Mouse (Mus musculus) adrenal gland, adult (tissue): Measurements from ENCODE around the gene Fmo3.

Source experiments
- DNase-seq, 2 experiments: peaks; one replicate each; pipeline ENCODE4 v3.0.0; 2022 to 2023; ENCODE audit warnings: low spot score in 1 of 2; ENCODE audit not compliant: inconsistent age in 2 of 2

Fmo3 gene

DNA sequence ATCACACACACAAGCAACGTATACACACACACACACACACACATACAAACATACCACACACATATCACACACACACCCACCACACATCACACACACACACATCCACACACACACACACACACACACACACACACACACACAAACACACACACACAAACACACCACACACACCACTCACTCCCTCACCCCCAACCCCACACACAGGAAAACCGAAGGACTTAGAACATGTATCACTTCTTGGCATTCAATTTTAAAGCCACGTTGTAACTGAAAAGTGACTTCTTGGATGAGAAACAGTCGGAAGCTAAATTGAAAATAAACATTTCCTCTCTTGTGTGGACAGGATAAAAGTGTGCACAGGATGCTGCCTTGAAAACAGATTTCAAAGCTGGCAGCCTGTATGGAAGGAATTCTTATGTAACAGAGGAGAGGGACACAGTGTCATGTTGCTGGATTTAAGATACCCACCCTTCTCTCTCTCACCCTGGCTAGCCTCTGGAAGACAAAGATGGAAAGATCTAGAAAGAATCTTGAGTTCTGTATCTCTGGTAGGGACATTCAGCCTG lies 52.9 kb downstream of the Fmo3 start:
- DNase-seq: peak in 1 of 2 experiments; percentile 36

DNA sequence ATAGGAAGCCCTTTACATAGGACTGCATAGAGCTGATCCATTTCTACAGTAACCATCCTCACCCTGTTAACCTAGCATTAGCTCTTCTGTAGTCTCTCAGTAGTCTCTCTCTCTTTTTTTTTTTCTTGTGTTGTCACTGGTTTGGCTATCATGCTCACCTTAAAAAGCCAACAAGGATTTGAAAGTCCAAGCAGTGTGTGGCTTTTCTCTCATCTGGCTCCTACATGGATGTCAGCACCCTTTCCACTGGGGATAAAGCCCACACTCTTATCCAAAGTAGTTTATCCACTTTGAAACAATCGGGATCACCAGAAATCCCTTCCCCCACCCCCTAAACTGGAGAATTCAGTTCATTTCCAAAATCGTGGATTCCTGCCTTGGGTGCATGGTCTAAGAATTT lies 53.7 kb downstream of the Fmo3 start:
- no peak for DNase-seq

DNA sequence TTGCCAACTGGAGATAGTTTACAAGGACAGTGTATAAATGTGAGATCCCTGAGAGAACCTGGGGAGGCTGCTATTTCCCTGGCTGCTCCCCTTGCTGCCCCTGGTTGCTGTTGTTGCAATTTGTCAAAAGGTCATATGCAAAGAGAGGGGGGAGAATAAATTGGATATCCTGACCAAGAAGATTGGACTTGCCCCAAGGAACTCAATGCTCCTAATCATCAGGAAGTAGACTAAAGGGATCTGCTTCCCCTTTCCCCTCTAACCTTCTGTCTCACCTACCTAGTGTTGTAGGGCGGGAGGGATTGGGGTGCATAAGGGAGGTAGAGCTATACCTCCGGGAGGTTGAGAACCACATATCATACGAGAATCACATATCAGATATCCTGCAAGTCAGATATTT lies 55.2 kb downstream of the Fmo3 start:
- DNase-seq: no peak

DNA sequence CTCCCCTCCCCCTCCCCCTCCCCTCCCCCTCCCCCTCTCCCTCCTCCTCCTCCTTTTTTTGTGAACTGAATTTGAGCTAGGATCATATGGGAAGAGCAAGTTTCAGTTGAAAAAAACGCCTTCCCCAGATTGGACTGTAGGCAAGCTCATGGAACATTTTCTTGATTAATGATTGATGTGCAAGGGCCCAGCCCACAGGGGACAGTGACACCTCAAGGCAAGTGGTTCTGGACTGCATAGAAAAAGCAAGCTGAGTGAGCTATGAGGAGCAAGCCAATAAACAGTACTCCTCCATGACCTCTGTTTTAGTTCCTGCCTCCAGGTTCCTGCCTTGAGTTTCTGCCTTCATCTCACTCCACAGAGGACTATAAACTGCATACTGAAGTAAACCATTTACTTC lies 59.2 kb downstream of the Fmo3 start:
- DNase-seq: no peak

DNA sequence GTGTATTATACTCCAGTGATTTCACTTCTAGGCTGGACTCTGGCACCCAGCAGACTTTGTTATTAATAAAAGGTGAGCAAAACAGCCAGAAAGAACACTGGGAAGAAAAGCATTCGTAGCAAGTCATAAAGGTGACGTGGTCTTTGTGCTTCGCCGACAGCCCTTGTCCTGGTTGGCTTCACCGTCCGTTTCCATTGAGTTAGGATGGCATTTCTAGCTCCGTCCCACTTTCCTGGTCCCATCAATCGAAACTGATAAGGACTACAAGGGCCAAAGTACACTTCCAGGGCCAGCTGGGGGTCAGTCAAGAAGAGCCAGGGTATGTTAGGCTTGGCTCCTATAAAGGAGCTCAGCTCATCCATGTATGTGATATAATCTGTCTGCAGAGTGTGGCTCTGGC lies 67.7 kb downstream of the Fmo3 start:
- no peak for DNase-seq

DNA sequence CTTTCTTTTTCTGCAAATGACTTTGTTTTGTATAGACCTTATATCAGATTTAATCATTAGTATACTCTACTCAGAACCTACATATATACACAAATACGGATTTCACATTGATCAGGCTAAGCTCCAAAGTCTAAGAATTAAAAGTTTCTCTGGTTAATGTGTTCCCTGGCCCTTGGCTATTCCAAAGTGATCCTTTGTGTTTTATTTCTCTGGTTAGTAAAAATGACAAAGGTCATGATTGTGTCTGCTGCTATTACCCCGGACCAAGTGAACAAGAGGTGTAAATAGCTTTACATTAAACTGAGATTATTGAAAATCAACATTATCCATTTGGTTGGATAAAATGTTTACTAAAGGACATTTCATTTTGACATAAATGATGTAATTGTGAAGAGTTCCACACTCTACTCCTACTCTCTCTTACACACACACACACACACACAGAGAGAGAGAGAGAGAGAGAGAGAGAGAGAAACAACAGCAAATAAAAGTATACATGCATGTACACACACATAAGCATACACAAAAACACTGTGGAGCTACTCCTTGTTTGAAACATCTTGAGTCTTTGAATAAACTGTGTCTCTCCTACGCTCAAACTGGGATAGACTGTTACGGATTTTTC lies 69.3 kb downstream of the Fmo3 start:
- DNase-seq: no peak

DNA sequence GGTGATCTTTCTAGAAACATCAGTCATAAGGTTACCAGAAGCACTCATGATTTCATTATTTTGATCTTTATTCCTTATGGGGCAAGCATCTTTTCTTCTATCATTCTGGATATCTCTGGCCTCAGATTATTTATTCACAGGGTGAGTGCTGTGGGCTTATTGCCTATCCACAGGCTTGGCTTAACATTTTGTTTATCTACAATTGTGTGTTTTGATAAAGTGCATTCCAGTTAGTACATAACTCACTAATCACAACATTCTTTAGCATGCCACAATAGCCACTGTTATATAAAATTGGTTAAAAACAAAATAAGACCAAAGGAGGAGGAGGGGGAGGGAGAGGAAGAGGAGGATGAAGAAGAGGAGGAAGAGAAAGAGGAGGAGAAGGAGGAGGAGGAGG lies 72.2 kb downstream of the Fmo3 start:
- DNase-seq: no peak
